Mouse (Mus musculus): Measurements from ENCODE around the gene Cbx7. TPM values are rescaled to one million over a fixed set of nuclear protein-coding genes. Genes with fewer than 3 reads are reported as not detected.
A peak's percentile ranks its signal among the peaks of the same experiment; 100 is the strongest.
"Not testable (repeated sequence)": the region's sequence is repeated elsewhere in the genome, so short reads cannot be mapped to it uniquely, and the experiment has no call there.

Cbx7 gene
- total and polyA plus RNA-seq, 3 experiments: 2.9 to 11.1 TPM; not detected in 1

DNA sequence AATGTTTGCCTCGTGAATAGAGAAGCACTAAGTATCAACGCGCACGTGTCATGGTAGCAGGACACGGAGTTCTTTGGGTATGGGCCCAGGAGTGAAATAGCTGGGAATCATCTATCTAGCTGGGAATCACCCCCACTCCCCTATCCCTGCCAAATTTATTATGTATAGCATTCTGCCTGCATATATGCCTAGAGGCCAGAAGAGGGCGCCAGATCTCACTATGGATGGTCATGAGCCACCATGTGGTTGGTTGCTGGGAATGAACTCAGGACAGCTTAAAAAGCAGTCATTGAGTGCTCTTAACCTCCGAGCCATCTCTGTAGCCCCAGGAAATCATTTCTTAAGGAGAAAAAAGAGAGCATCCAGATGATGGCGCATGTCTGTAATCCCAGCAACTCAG, 30.0 kb downstream of the Cbx7 start (continued):
- TF ChIP-seq POLR2AphosphoS2 (IDR thresholded peaks at IDR 0.05; ENCODE audit: low read length) (no peak), RCOR1 (IDR thresholded peaks at IDR 0.05; ENCODE audit: low read depth, low read length) (no peak)

DNA sequence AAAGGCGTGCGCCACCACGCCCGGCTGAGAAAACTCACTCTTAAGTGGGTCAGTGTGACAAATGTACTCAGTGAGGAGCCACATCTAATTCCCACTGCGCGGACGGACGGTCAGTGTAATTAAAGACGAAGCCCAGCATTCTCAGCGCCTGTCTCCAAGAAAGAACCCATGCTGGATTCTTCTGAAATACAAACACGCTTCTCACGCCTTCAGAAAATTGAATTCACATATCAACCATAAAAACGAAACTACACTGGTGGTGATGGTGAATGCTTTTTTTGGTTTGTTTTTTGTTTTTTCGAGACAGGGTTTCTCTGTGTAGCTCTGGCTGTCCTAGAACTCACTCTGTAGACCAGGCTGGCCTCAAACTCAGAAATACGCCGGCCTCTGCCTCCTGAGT, 31.0 kb downstream of the Cbx7 start:
- Histone ChIP-seq H3K4me3 (ENCODE audit: control insufficient read depth in 1 of 2, insufficient read depth in 1 of 2, low read depth in 2 of 2, low read length in 2 of 2) (peak overlapping the region; percentile 49 to 90), H3K27ac (ENCODE audit: control insufficient read depth, low read depth, low read length) (peak overlapping the region; percentile 84), H3K9me3 (replicated peaks; ENCODE audit: insufficient read depth, low read length) (no peaks in the 10 kb centered on the region), H3K9ac (ENCODE audit: control insufficient read depth, low read depth, low read length, poor library complexity, severe bottlenecking) (peak overlapping the region; percentile 57), H3K79me2 (ENCODE audit: control insufficient read depth, insufficient read depth, low read length, poor library complexity) (no peaks in the 10 kb centered on the region; the same call in 1 of the 2 replicates), H3K27me3 (ENCODE audit: control insufficient read depth in 1 of 2, insufficient read depth in 2 of 2, low read length in 2 of 2) (no peaks in the 10 kb centered on the region), H3K36me3 (ENCODE audit: control insufficient read depth in 1 of 2, insufficient read depth in 2 of 2, low read length in 2 of 2) (peaks cover 0 to 2% of the 10 kb centered on the region in 2 experiments; a peak in 1 of 4 replicates), H3K4me1 (ENCODE audit: control insufficient read depth in 1 of 2, insufficient read depth in 2 of 2, low read length in 2 of 2) (0 out of 4 replicates have a peak, but pooled peaks cover 0 to 9% of the 10 kb centered on the region in 2 experiments)
- TF ChIP-seq NELFE (IDR thresholded peaks at IDR 0.05; ENCODE audit: low read depth, low read length): no peak
- 0 out of 4 replicates have a peak, but pooled peaks of 1 of the 2 experiments have one; percentile 9 for TF ChIP-seq POLR2A (IDR thresholded peaks at IDR 0.05; ENCODE audit: control insufficient read depth in 1 of 2, insufficient read depth in 1 of 2, low read depth in 1 of 2, low read length in 2 of 2, poor library complexity in 1 of 2)
- no peak for TF ChIP-seq USF2 (IDR thresholded peaks at IDR 0.05; ENCODE audit: borderline replicate concordance in 1 of 2, insufficient read depth in 1 of 2, low read depth in 1 of 2, low read length in 2 of 2)
- TF ChIP-seq ZNF384 (IDR thresholded peaks at IDR 0.05; ENCODE audit: low read depth, low read length): peak; percentile 80
- TF ChIP-seq MAZ (IDR thresholded peaks at IDR 0.05; ENCODE audit: low read depth, low read length): no peak
- no peak for TF ChIP-seq TBP (IDR thresholded peaks at IDR 0.05; ENCODE audit: low read depth, low read length)
- no peak for TF ChIP-seq ELF1 (IDR thresholded peaks at IDR 0.05; ENCODE audit: low read depth, low read length)
- TF ChIP-seq EP300 (IDR thresholded peaks at IDR 0.05; ENCODE audit: low read depth in 1 of 2, low read length in 2 of 2): no peak
- peak; percentile 70 for DNase-seq (ENCODE audit: low read depth, low spot score)

DNA sequence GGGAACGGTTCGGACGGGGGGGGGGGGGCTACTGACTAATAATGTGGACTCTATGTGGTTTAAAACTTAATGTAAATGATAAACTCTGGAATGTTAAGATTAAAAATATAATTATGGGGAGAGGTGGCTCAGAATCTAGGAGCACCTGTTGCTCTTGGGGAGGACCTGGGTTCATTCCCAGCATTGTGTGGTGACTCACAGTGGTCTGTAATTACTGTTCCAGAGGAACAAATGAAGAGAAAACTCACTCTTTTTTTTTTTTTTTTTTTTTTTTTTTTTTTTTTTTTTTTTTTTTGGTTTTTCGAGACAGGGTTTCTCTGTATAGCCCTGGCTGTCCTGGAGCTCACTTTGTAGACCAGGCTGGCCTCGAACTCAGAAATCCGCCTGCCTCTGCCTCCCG, 31.4 kb downstream of the Cbx7 start:
- Histone ChIP-seq H3K4me3 (ENCODE audit: control insufficient read depth in 1 of 2, insufficient read depth in 1 of 2, low read depth in 2 of 2, low read length in 2 of 2) (peak overlapping the region; percentile 49 to 90), H3K27ac (ENCODE audit: control insufficient read depth, low read depth, low read length) (peak overlapping the region; percentile 84), H3K9ac (ENCODE audit: control insufficient read depth, low read depth, low read length, poor library complexity, severe bottlenecking) (peak overlapping the region; percentile 57), H3K4me1 (ENCODE audit: control insufficient read depth in 1 of 2, insufficient read depth in 2 of 2, low read length in 2 of 2) (0 out of 4 replicates have a peak, but pooled peaks cover 0 to 11% of the 10 kb centered on the region in 2 experiments)
- 0 out of 2 replicates have a peak, but pooled peaks have one; percentile 10 for TF ChIP-seq ZMIZ1 (IDR thresholded peaks at IDR 0.05; ENCODE audit: low read depth, low read length)
- DNase-seq (ENCODE audit: low read depth, low spot score); H3K9me3 ChIP-seq (replicated peaks; ENCODE audit: insufficient read depth, low read length); H3K79me2 ChIP-seq (ENCODE audit: control insufficient read depth, insufficient read depth, low read length, poor library complexity); H3K36me3 ChIP-seq (ENCODE audit: control insufficient read depth in 1 of 2, insufficient read depth in 2 of 2, low read length in 2 of 2); H3K27me3 ChIP-seq (ENCODE audit: control insufficient read depth in 1 of 2, insufficient read depth in 2 of 2, low read length in 2 of 2): not testable (repeated sequence)

DNA sequence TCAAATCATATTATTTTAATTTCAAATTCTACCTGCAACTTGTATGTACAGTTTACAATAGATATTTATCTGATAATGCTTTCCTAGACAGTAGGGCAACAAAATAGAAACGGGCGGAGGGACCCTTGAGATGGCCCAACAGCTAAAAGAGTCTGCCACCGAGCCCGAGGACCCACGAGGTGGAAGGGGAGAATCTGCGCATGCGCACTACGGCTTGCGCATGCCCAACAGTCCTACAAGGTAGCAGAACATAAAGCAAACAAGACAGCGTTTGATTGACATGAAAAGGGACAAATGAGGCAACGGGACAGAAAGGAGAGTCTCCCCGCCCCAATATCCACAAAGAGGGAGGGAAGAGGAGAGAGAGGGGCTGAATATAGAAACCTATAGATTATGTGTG, 31.9 kb downstream of the Cbx7 start:
- peak overlapping the region; percentile 82 for H3K27ac ChIP-seq (ENCODE audit: control insufficient read depth, low read depth, low read length)
- 0 out of 4 replicates have a peak, but pooled peaks cover 0 to 11% of the 10 kb centered on the region in 2 experiments for H3K4me1 ChIP-seq (ENCODE audit: control insufficient read depth in 1 of 2, insufficient read depth in 2 of 2, low read length in 2 of 2)
- H3K4me3 ChIP-seq (ENCODE audit: control insufficient read depth in 1 of 2, insufficient read depth in 1 of 2, low read depth in 2 of 2, low read length in 2 of 2): peak overlapping the region; percentile 49 to 59
- H3K79me2 ChIP-seq (ENCODE audit: control insufficient read depth, insufficient read depth, low read length, poor library complexity): no peaks in the 10 kb centered on the region; the same call in 1 of the 2 replicates
- peaks cover 0 to 4% of the 10 kb centered on the region in 2 experiments; a peak in 1 of 4 replicates for H3K36me3 ChIP-seq (ENCODE audit: control insufficient read depth in 1 of 2, insufficient read depth in 2 of 2, low read length in 2 of 2)
- DNase-seq (ENCODE audit: low read depth, low spot score): peak; percentile 99
- no peaks in the 10 kb centered on the region for H3K9me3 ChIP-seq (replicated peaks; ENCODE audit: insufficient read depth, low read length)
- H3K27me3 ChIP-seq (ENCODE audit: control insufficient read depth in 1 of 2, insufficient read depth in 2 of 2, low read length in 2 of 2): no peaks in the 10 kb centered on the region
- peak overlapping the region; percentile 57 for H3K9ac ChIP-seq (ENCODE audit: control insufficient read depth, low read depth, low read length, poor library complexity, severe bottlenecking)
- TF ChIP-seq ZNF384 (IDR thresholded peaks at IDR 0.05; ENCODE audit: low read depth, low read length): no peak
- TF ChIP-seq RAD21 (IDR thresholded peaks at IDR 0.05; ENCODE audit: low read depth, low read length): no peak
- no peak for TF ChIP-seq ZC3H11A (IDR thresholded peaks at IDR 0.05; ENCODE audit: low read depth, low read length)
- TF ChIP-seq E2F4 (IDR thresholded peaks at IDR 0.05; ENCODE audit: borderline replicate concordance, low read depth, low read length): no peak
- TF ChIP-seq MAX (IDR thresholded peaks at IDR 0.05; ENCODE audit: low read length): peak; percentile 91
- TF ChIP-seq MYB (IDR thresholded peaks at IDR 0.05; ENCODE audit: low read depth, low read length): no peak
- TF ChIP-seq ZMIZ1 (IDR thresholded peaks at IDR 0.05; ENCODE audit: low read depth, low read length): peak; percentile 49; the same call in 1 of the 2 replicates
- peak; percentile 65 for TF ChIP-seq HCFC1 (IDR thresholded peaks at IDR 0.05; ENCODE audit: low read depth, low read length)
- TF ChIP-seq BHLHE40 (IDR thresholded peaks at IDR 0.05; ENCODE audit: borderline replicate concordance, low read depth, low read length): no peak
- peak in 1 of 2 experiments; percentile 76; a peak in 3 of 4 replicates for TF ChIP-seq POLR2A (IDR thresholded peaks at IDR 0.05; ENCODE audit: control insufficient read depth in 1 of 2, insufficient read depth in 1 of 2, low read depth in 1 of 2, low read length in 2 of 2, poor library complexity in 1 of 2)
- TF ChIP-seq ELF1 (IDR thresholded peaks at IDR 0.05; ENCODE audit: low read depth, low read length): no peak
- TF ChIP-seq TCF12 (IDR thresholded peaks at IDR 0.05; ENCODE audit: low read depth, low read length): peak; percentile 50; the same call in 1 of the 2 replicates
- no peak; the same call in 1 of the 2 replicates for TF ChIP-seq CHD2 (IDR thresholded peaks at IDR 0.05; ENCODE audit: low read length)
- no peak for TF ChIP-seq GABPA (IDR thresholded peaks at IDR 0.05; ENCODE audit: low read depth, low read length)
- no peak for TF ChIP-seq MAFK (IDR thresholded peaks at IDR 0.05; ENCODE audit: borderline replicate concordance, low read depth, low read length)
- no peak for TF ChIP-seq CHD1 (IDR thresholded peaks at IDR 0.05; ENCODE audit: low read depth, low read length)

Measured in MEL (cell line).